Mouse (Mus musculus) c-Kit-positive CD71-negative TER-119-negative erythroid progenitor cells, embryonic 14.5 days (primary cell): ENCODE results near the gene Prrg2.

Experiments used
- DNase-seq: peaks from one replicate; pipeline ENCODE4 v3.0.0-alpha.2; 2013; ENCODE audit warnings: low read depth

Prrg2 gene

GRCm38 (mm10) chr7:45007141-45007540 is 55.3 kb downstream of the Prrg2 start:
- no peak for DNase-seq

GRCm38 (mm10) chr7:45006503-45006902 is 56.0 kb downstream of the Prrg2 start:
- no peak for DNase-seq

GRCm38 (mm10) chr7:45005321-45005992 is 57.0 kb downstream of the Prrg2 start:
- DNase-seq, result no peak

GRCm38 (mm10) chr7:45004546-45004945 is 57.9 kb downstream of the Prrg2 start:
- no peak for DNase-seq
